Mouse (Mus musculus) lung, embryonic 14.5 days (tissue): ENCODE measurements around the gene Meis3. TPM values are rescaled to one million over a fixed set of nuclear protein-coding genes. Genes with fewer than 3 reads are reported as not detected.

Experiments
- ATAC-seq: fragments of 200-750 bp; cut with Nextera tagmentation; 2 replicates; pipeline ENCODE4 v1.8.0; 2017; ENCODE audit warnings: mild to moderate bottlenecking, moderate TSS enrichment, moderate library complexity; ENCODE audit not compliant: insufficient read depth
- DNase-seq: peaks from one replicate; pipeline ENCODE4 v3.0.0-alpha.2; 2015
- H3K27ac ChIP-seq: fragments of 300-500 bp; sonication (generic); 2 replicates; pipeline ENCODE4 v1.5.1; 2014; ENCODE audit warnings: low read depth, mild to moderate bottlenecking, moderate library complexity
- H3K27me3 ChIP-seq: fragments of 300-500 bp; sonication (generic); 2 replicates; pipeline ENCODE4 v1.6.1; 2014; ENCODE audit warnings: low read length, control low read depth; ENCODE audit not compliant: insufficient read depth
- H3K36me3 ChIP-seq: fragments of 300-500 bp; sonication (generic); 2 replicates; pipeline ENCODE4 v1.6.1; 2014; ENCODE audit warnings: control low read depth; ENCODE audit not compliant: insufficient read depth
- H3K4me1 ChIP-seq: fragments of 300-500 bp; sonication (generic); 2 replicates; pipeline ENCODE4 v1.6.1; 2014; ENCODE audit warnings: antibody characterized with exemption, control low read depth; ENCODE audit not compliant: insufficient read depth
- H3K4me2 ChIP-seq: fragments of 300-500 bp; sonication (generic); 2 replicates; pipeline ENCODE4 v1.6.1; 2014; ENCODE audit warnings: mild to moderate bottlenecking
- H3K4me3 ChIP-seq: fragments of 300-500 bp; sonication (generic); 2 replicates; pipeline ENCODE4 v1.5.1; 2014; ENCODE audit warnings: low read depth, low read length
- H3K9ac ChIP-seq: fragments of 300-500 bp; sonication (generic); 2 replicates; pipeline ENCODE4 v1.6.1; 2014
- H3K9me3 ChIP-seq: fragments of 300-500 bp; sonication (generic); 2 replicates; pipeline ENCODE4 v1.6.1; 2016; ENCODE audit warnings: low read depth, low read length, control low read depth
- CTCF ChIP-seq: IDR thresholded peaks from 2 replicates; pipeline ENCODE4 v1.5.1; 2016; ENCODE audit warnings: antibody characterized with exemption, low read depth
- WGBS: fragments of 180-500 bp; shearing (Covaris S2); extraction: QIAGEN DNeasy Blood & Tissue Kit; methylation state at CpG from one replicate; pipeline ENCODE4 v1.1.7; 2014; 5-methylcytosine and 5-hydroxymethylcytosine counted together
- polyA plus RNA-seq: library from polyadenylated mRNA; unstranded; fragments of >200 nt; fragmentation: Nextera tagmentation; extraction: Ambion mirVana; gene quantifications from 2 replicates; pipeline ENCODE4 v1.2.1, GENCODE M21; 2014

The Meis3 gene
- polyA plus RNA-seq, 1 experiment from 2014 or later: 24.9 TPM

- no peaks in the 10 kb centered on the region for H3K4me1 ChIP-seq
- H3K36me3 ChIP-seq: no peaks in the 10 kb centered on the region
- no peak overlapping the region for H3K4me3 ChIP-seq
- no peak overlapping the region for H3K4me2 ChIP-seq
- H3K9me3 ChIP-seq: no peaks in the 10 kb centered on the region
- H3K9ac ChIP-seq: no peak overlapping the region
- DNase-seq: no peak
- H3K27ac ChIP-seq: no peak overlapping the region
- no peak for TF ChIP-seq CTCF
- no peak for ATAC-seq
- WGBS: 71% methylated on average over 3 of the region's 3 CpGs
- H3K27me3 ChIP-seq: peaks cover 18% of the 10 kb centered on the region
Observed at GRCm38 (mm10) chr7:16160702-16161101, 14.2 kb upstream of the Meis3 start.

GRCm38 (mm10) chr7:16161302-16161701 is 13.6 kb upstream of the Meis3 start:
- no peak overlapping the region for H3K27ac ChIP-seq
- H3K9ac ChIP-seq: no peak overlapping the region
- no peak overlapping the region for H3K4me3 ChIP-seq
- no peak overlapping the region for H3K4me2 ChIP-seq
- WGBS: 86% methylated on average over 9 of the region's 9 CpGs
- H3K9me3 ChIP-seq: no peaks in the 10 kb centered on the region
- no peak for DNase-seq
- no peak for TF ChIP-seq CTCF
- peaks cover 18% of the 10 kb centered on the region for H3K27me3 ChIP-seq
- H3K36me3 ChIP-seq: no peaks in the 10 kb centered on the region
- no peaks in the 10 kb centered on the region for H3K4me1 ChIP-seq
- no peak for ATAC-seq

- Histone ChIP-seq H3K4me3 (no peak overlapping the region), H3K27me3 (peaks cover 18% of the 10 kb centered on the region), H3K4me2 (no peak overlapping the region), H3K36me3 (no peaks in the 10 kb centered on the region), H3K9ac (no peak overlapping the region), H3K9me3 (no peaks in the 10 kb centered on the region), H3K4me1 (no peaks in the 10 kb centered on the region), H3K27ac (no peak overlapping the region)
- TF ChIP-seq CTCF: no peak
- no peak for ATAC-seq
- DNase-seq: no peak
- 70% methylated on average over 7 of the region's 7 CpGs for WGBS
Observed at GRCm38 (mm10) chr7:16162036-16162435, 12.9 kb upstream of the Meis3 start.

- Histone ChIP-seq H3K4me2 (no peak overlapping the region), H3K27ac (no peak overlapping the region), H3K9me3 (peaks cover 4% of the 10 kb centered on the region; the same call in 1 of the 2 replicates), H3K27me3 (no peaks in the 10 kb centered on the region), H3K9ac (no peak overlapping the region), H3K4me1 (no peaks in the 10 kb centered on the region), H3K36me3 (no peaks in the 10 kb centered on the region), H3K4me3 (no peak overlapping the region)
- ATAC-seq (no peak), DNase-seq (no peak)
- no peak for TF ChIP-seq CTCF
- WGBS: 14% methylated on average over 1 of the region's 1 CpGs
Observed at GRCm38 (mm10) chr7:16172141-16172581, 2.7 kb upstream of the Meis3 start.

- H3K4me3 ChIP-seq: no peak overlapping the region
- H3K36me3 ChIP-seq: no peaks in the 10 kb centered on the region
- H3K4me2 ChIP-seq: no peak overlapping the region
- TF ChIP-seq CTCF: no peak
- ATAC-seq (no peak), DNase-seq (no peak)
- no peaks in the 10 kb centered on the region for H3K27me3 ChIP-seq
- no peak overlapping the region for H3K27ac ChIP-seq
- 14% methylated on average over 1 of the region's 1 CpGs for WGBS
- no peaks in the 10 kb centered on the region for H3K4me1 ChIP-seq
- H3K9me3 ChIP-seq: peaks cover 4% of the 10 kb centered on the region; the same call in 1 of the 2 replicates
- no peak overlapping the region for H3K9ac ChIP-seq
Observed at GRCm38 (mm10) chr7:16172586-16173140, 2.2 kb upstream of the Meis3 start.

GRCm38 (mm10) chr7:16173146-16173545 is 1.7 kb upstream of the Meis3 start:
- 40% methylated on average over 5 of the region's 5 CpGs for WGBS
- Histone ChIP-seq H3K4me1 (no peaks in the 10 kb centered on the region), H3K27me3 (no peaks in the 10 kb centered on the region), H3K9me3 (no peaks in the 10 kb centered on the region), H3K36me3 (no peaks in the 10 kb centered on the region), H3K4me2 (no peak overlapping the region), H3K9ac (no peak overlapping the region), H3K27ac (no peak overlapping the region), H3K4me3 (no peak overlapping the region)
- ATAC-seq: no peak
- no peak for DNase-seq
- no peak for TF ChIP-seq CTCF

- peak; percentile 21 for ATAC-seq
- no peak for TF ChIP-seq CTCF
Observed at GRCm38 (mm10) chr7:16175542-16175931, 647 bp downstream of the Meis3 start.

More at GRCm38 (mm10) chr7:16175542-16175931, 647 bp downstream of the Meis3 start:
- under 1% methylated on average over 10 of the region's 10 CpGs for WGBS
- H3K9me3 ChIP-seq: no peaks in the 10 kb centered on the region
- H3K9ac ChIP-seq: peak overlapping the region; percentile 66
- DNase-seq: no peak
- H3K27me3 ChIP-seq: no peaks in the 10 kb centered on the region
- H3K36me3 ChIP-seq: no peaks in the 10 kb centered on the region
- H3K4me1 ChIP-seq: no peaks in the 10 kb centered on the region
- H3K4me2 ChIP-seq: peak overlapping the region; percentile 75
- peak overlapping the region; percentile 60; the same call in 1 of the 2 replicates for H3K27ac ChIP-seq
- H3K4me3 ChIP-seq: peak overlapping the region; percentile 60
